In the genomic region with DNA sequence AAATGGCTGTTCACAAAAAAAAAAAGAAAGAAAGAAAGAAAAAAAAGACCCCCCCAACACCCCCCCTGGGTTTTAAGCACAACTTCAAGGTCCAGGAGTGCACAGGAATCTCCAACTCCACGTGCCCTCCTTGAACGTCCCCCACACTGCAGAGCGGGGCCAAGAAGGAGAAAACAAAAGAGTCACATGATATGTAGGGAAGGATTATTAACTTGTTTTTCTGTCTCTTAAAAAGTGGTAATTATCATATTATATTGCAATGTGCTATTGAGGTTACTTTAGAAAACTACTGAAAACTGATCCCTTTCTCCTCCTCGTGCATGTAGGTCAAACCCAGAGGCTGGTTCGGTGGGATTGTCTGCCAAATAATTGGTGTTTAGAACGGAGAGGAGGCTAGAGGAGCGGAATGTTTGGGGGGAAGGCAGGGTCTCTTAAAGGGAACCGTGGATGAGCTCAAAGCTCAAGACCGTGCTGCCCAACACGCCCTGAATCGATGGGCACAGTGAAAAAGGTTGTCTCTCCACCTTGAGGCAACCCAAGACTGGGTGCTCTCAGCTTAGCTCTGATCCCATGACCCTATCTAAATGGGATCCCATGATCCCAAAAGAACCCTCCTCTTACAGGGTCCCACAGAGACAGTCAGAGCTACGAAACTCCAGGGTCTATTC, we compare ENCODE assay signal across 25 mouse cellular contexts.
"Had no signal": no experiment of that assay in that cellular context is flagged by ENCODE, and none has a peak within 500 bp of the region (broad histone marks: within the 10 kb centered on the region; RNA-seq: fewer than 3 reads in every experiment).

No protein-coding gene starts in this region.

- ATAC-seq: intestine, postnatal 0 days; liver, embryonic 12.5 days; midbrain, embryonic 15.5 days had no signal

- H3K9ac ChIP-seq: kidney, embryonic 15.5 days; liver, embryonic 12.5 days; liver, embryonic 15.5 days; lung, embryonic 15.5 days; midbrain, embryonic 12.5 days; midbrain, embryonic 15.5 days; neural tube, embryonic 12.5 days; neural tube, embryonic 15.5 days had no signal

- H3K27ac ChIP-seq: kidney, embryonic 15.5 days; layer of hippocampus, adult 2 months; liver, embryonic 12.5 days; liver, embryonic 15.5 days; midbrain, embryonic 12.5 days; midbrain, embryonic 15.5 days; neural tube, embryonic 12.5 days; neural tube, embryonic 15.5 days; stomach, postnatal 0 days had no signal

- DNase-seq: kidney, adult 2 months; kidney, postnatal 14 days; layer of hippocampus, adult 9-11 months; left cerebral cortex, postnatal 4 days; liver; lung, adult 18-20 months; lung, postnatal 10 days; lung, postnatal 36 days; right cerebral cortex, postnatal 14 days; right cerebral cortex, postnatal 4 days; thymus, adult 2 months; thymus, postnatal 14 days; thymus, postnatal 4 days had no signal

- H3K27me3 ChIP-seq: liver, embryonic 12.5 days; liver, embryonic 15.5 days; lung, embryonic 15.5 days; midbrain, embryonic 12.5 days; midbrain, embryonic 15.5 days; neural tube, embryonic 12.5 days; neural tube, embryonic 15.5 days had no signal

- H3K4me2 ChIP-seq: kidney, embryonic 15.5 days; liver, embryonic 12.5 days; liver, embryonic 15.5 days; lung, embryonic 15.5 days; midbrain, embryonic 12.5 days; midbrain, embryonic 15.5 days; neural tube, embryonic 12.5 days; neural tube, embryonic 15.5 days had no signal

- H3K9me3 ChIP-seq: kidney, embryonic 15.5 days; liver, embryonic 12.5 days; liver, embryonic 15.5 days; lung, embryonic 15.5 days; midbrain, embryonic 12.5 days; midbrain, embryonic 15.5 days; neural tube, embryonic 12.5 days; neural tube, embryonic 15.5 days had no signal

- H3K36me3 ChIP-seq: kidney, embryonic 15.5 days; liver, embryonic 12.5 days; liver, embryonic 15.5 days; lung, embryonic 15.5 days; midbrain, embryonic 12.5 days; midbrain, embryonic 15.5 days; neural tube, embryonic 12.5 days; neural tube, embryonic 15.5 days had no signal

- H3K4me3 ChIP-seq: kidney, embryonic 15.5 days; layer of hippocampus, adult 2 months; liver, embryonic 12.5 days; liver, embryonic 15.5 days; lung, embryonic 15.5 days; megakaryocyte, embryonic 14.5 days; midbrain, embryonic 12.5 days; midbrain, embryonic 15.5 days; neural tube, embryonic 12.5 days; neural tube, embryonic 15.5 days had no signal

- H3K4me1 ChIP-seq: liver, embryonic 12.5 days; liver, embryonic 15.5 days; megakaryocyte, embryonic 14.5 days; midbrain, embryonic 15.5 days had no signal
